Mouse (Mus musculus): ENCODE results near the gene Myo10.
"Not testable (repeated sequence)": the region's sequence is repeated elsewhere in the genome, so short reads cannot be mapped to it uniquely, and the experiment has no call there.

Gene Myo10

GRCm38 (mm10) chr15:25690066-25690745, 67.9 kb downstream of the Myo10 start:
- no peak for DNase-seq (ENCODE audit: low spot score in 2 of 2)

- no peak for DNase-seq (ENCODE audit: low spot score in 2 of 2)
These were observed 68.4 kb downstream of the Myo10 start for GRCm38 (mm10) chr15:25690746-25691105.

GRCm38 (mm10) chr15:25692254-25692950, 70.1 kb downstream of the Myo10 start:
- DNase-seq (ENCODE audit: low spot score in 2 of 2): no peak

GRCm38 (mm10) chr15:25693708-25694107, 71.4 kb downstream of the Myo10 start:
- DNase-seq (ENCODE audit: low spot score in 2 of 2): no peak

- DNase-seq (ENCODE audit: low spot score in 2 of 2): no peak
These were observed 72.4 kb downstream of the Myo10 start for GRCm38 (mm10) chr15:25694749-25695148.

GRCm38 (mm10) chr15:25695253-25695652, 72.9 kb downstream of the Myo10 start:
- DNase-seq (ENCODE audit: low spot score in 2 of 2): no peak

- DNase-seq (ENCODE audit: low spot score in 2 of 2): no peak
These were observed 73.6 kb downstream of the Myo10 start for GRCm38 (mm10) chr15:25695883-25696282.

- DNase-seq (ENCODE audit: low spot score in 2 of 2): no peak
These were observed 74.3 kb downstream of the Myo10 start for GRCm38 (mm10) chr15:25696660-25697059.

- no peak for DNase-seq (ENCODE audit: low spot score in 2 of 2)
These were observed 76.8 kb downstream of the Myo10 start for GRCm38 (mm10) chr15:25699032-25699557.

GRCm38 (mm10) chr15:25702602-25703001, 80.3 kb downstream of the Myo10 start:
- DNase-seq (ENCODE audit: low spot score in 2 of 2): no peak

- no peak for DNase-seq (ENCODE audit: low spot score in 2 of 2)
These were observed 82.7 kb downstream of the Myo10 start for GRCm38 (mm10) chr15:25704809-25705585.

GRCm38 (mm10) chr15:25706874-25707554, 84.7 kb downstream of the Myo10 start:
- DNase-seq (ENCODE audit: low spot score in 2 of 2): no peak

GRCm38 (mm10) chr15:25707891-25708290, 85.6 kb downstream of the Myo10 start:
- no peak for DNase-seq (ENCODE audit: low spot score in 2 of 2)

GRCm38 (mm10) chr15:25710876-25711275, 88.6 kb downstream of the Myo10 start:
- no peak for DNase-seq (ENCODE audit: low spot score in 2 of 2)

GRCm38 (mm10) chr15:25712877-25713276, 90.6 kb downstream of the Myo10 start:
- DNase-seq (ENCODE audit: low spot score in 2 of 2): no peak

GRCm38 (mm10) chr15:25713587-25714361, 91.4 kb downstream of the Myo10 start:
- peak in 1 of 2 experiments; percentile 30 for DNase-seq (ENCODE audit: low spot score in 2 of 2)

GRCm38 (mm10) chr15:25715218-25715995, 93.1 kb downstream of the Myo10 start:
- no peak for DNase-seq (ENCODE audit: low spot score in 2 of 2)

- no peak for DNase-seq (ENCODE audit: low spot score in 2 of 2)
These were observed 93.7 kb downstream of the Myo10 start for GRCm38 (mm10) chr15:25715996-25716395.

- DNase-seq (ENCODE audit: low spot score in 2 of 2): peak; percentile 42 to 82
These were observed 94.7 kb downstream of the Myo10 start for GRCm38 (mm10) chr15:25717006-25717405.

GRCm38 (mm10) chr15:25718104-25718503, 95.8 kb downstream of the Myo10 start:
- not testable (repeated sequence) for DNase-seq (ENCODE audit: low spot score in 2 of 2)
